Mouse (Mus musculus) subcutaneous adipose tissue, adult 2 months (tissue): ENCODE results near the gene Parvg. TPM values are rescaled to one million over a fixed set of nuclear protein-coding genes. Genes with fewer than 3 reads are reported as not detected.

Experiments used
- polyA plus RNA-seq: library from polyadenylated mRNA; depleted of rRNA; stranded (reverse); fragments of >200 nt; gene quantifications from 2 replicates; pipeline ENCODE4 v1.2.3, GENCODE M21; 2012; ENCODE audit warnings: low replicate concordance; rRNA removed

The Parvg gene
- 2.1 and 5.7 TPM in 2 replicates for polyA plus RNA-seq

GRCm38 (mm10) chr15:84323966-84324869, at the start of gene Parvg:
Parvg (plus strand) TSS chr15:84324026.

Other genes with a start within 250 kb of the Parvg start
- 0.16 and 3.0 TPM in 2 replicates for gene Sult4a1, start 218.3 kb upstream of the Parvg start, polyA plus RNA-seq
- 0.89 and 1.0 TPM in 2 replicates for gene Pnpla5, start 200.9 kb upstream of the Parvg start, polyA plus RNA-seq
- 558 and 2,530 TPM in 2 replicates for gene Pnpla3, start 156.2 kb upstream of the Parvg start, polyA plus RNA-seq
- 16.8 and 17.4 TPM in 2 replicates for gene Samm50, start 131.8 kb upstream of the Parvg start, polyA plus RNA-seq
- 13.3 and 18.1 TPM in 2 replicates for gene Parvb, start 92.0 kb upstream of the Parvg start, polyA plus RNA-seq
- gene Shisal1, start 123.1 kb downstream of the Parvg start, polyA plus RNA-seq, result 0.27 and 10.5 TPM in 2 replicates
- 5.8 and 13.6 TPM in 2 replicates for gene Rtl6, start 233.8 kb downstream of the Parvg start, polyA plus RNA-seq